Mouse (Mus musculus): ENCODE measurements around the gene Gm20388. TPM values are rescaled to one million over a fixed set of nuclear protein-coding genes. Genes with fewer than 3 reads are reported as not detected.

Gene Gm20388
- polyA plus RNA-seq, 1 experiment from 2014 or later: not detected

- Histone ChIP-seq H3K27ac (ENCODE audit: low read depth, low read length) (no peak overlapping the region), H3K9me3 (ENCODE audit: control insufficient read depth, low read length) (no peaks in the 10 kb centered on the region), H3K4me3 (ENCODE audit: low read length) (no peak overlapping the region), H3K27me3 (ENCODE audit: control insufficient read depth, insufficient read depth, low read length) (no peaks in the 10 kb centered on the region), H3K4me1 (ENCODE audit: control insufficient read depth, insufficient read depth, low read length) (peaks cover 7% of the 10 kb centered on the region; the same call in 1 of the 2 replicates), H3K4me2 (replicated peaks; ENCODE audit: low read depth, low read length) (no peak overlapping the region), H3K9ac (ENCODE audit: low read depth, low read length) (no peak overlapping the region), H3K36me3 (ENCODE audit: control insufficient read depth, insufficient read depth, low read length) (no peaks in the 10 kb centered on the region)
- WGBS: 74% methylated on average over 12 of the region's 12 CpGs
- ATAC-seq (ENCODE audit: low FRiP score, low TSS enrichment): no peak
Measured at GRCm38 (mm10) chr8:122198378-122199025, 2287.9 kb downstream of the Gm20388 start.

GRCm38 (mm10) chr8:122199191-122199590 lies 2288.6 kb downstream of the Gm20388 start:
- H3K27ac ChIP-seq (ENCODE audit: low read depth, low read length): no peak overlapping the region
- ATAC-seq (ENCODE audit: low FRiP score, low TSS enrichment): no peak
- peaks cover under 1% of the 10 kb centered on the region; the same call in 1 of the 2 replicates for H3K4me1 ChIP-seq (ENCODE audit: control insufficient read depth, insufficient read depth, low read length)
- no peaks in the 10 kb centered on the region for H3K36me3 ChIP-seq (ENCODE audit: control insufficient read depth, insufficient read depth, low read length)
- H3K9ac ChIP-seq (ENCODE audit: low read depth, low read length): no peak overlapping the region
- no peaks in the 10 kb centered on the region for H3K9me3 ChIP-seq (ENCODE audit: control insufficient read depth, low read length)
- 75% methylated on average over 9 of the region's 9 CpGs for WGBS
- no peaks in the 10 kb centered on the region for H3K27me3 ChIP-seq (ENCODE audit: control insufficient read depth, insufficient read depth, low read length)
- no peak overlapping the region for H3K4me3 ChIP-seq (ENCODE audit: low read length)
- H3K4me2 ChIP-seq (replicated peaks; ENCODE audit: low read depth, low read length): no peak overlapping the region

- H3K4me2 ChIP-seq (replicated peaks; ENCODE audit: low read depth, low read length): no peak overlapping the region
Measured at GRCm38 (mm10) chr8:122199841-122200240, 2289.2 kb downstream of the Gm20388 start.

GRCm38 (mm10) chr8:122211591-122211990 lies 2300.9 kb downstream of the Gm20388 start:
- WGBS: 97% methylated on average over 3 of the region's 3 CpGs
- Histone ChIP-seq H3K4me3 (ENCODE audit: low read length) (no peak overlapping the region), H3K4me1 (ENCODE audit: control insufficient read depth, insufficient read depth, low read length) (no peaks in the 10 kb centered on the region), H3K27ac (ENCODE audit: low read depth, low read length) (no peak overlapping the region), H3K4me2 (replicated peaks; ENCODE audit: low read depth, low read length) (no peak overlapping the region), H3K9me3 (ENCODE audit: control insufficient read depth, low read length) (no peaks in the 10 kb centered on the region; the same call in 1 of the 2 replicates), H3K9ac (ENCODE audit: low read depth, low read length) (no peak overlapping the region), H3K27me3 (ENCODE audit: control insufficient read depth, insufficient read depth, low read length) (no peaks in the 10 kb centered on the region), H3K36me3 (ENCODE audit: control insufficient read depth, insufficient read depth, low read length) (no peaks in the 10 kb centered on the region)
- ATAC-seq (ENCODE audit: low FRiP score, low TSS enrichment): no peak

More at GRCm38 (mm10) chr8:122199841-122200240, 2289.2 kb downstream of the Gm20388 start:
- no peak for ATAC-seq (ENCODE audit: low FRiP score, low TSS enrichment)
- H3K4me3 ChIP-seq (ENCODE audit: low read length): no peak overlapping the region
- H3K27ac ChIP-seq (ENCODE audit: low read depth, low read length): no peak overlapping the region
- no peaks in the 10 kb centered on the region for H3K27me3 ChIP-seq (ENCODE audit: control insufficient read depth, insufficient read depth, low read length)
- H3K4me1 ChIP-seq (ENCODE audit: control insufficient read depth, insufficient read depth, low read length): no peaks in the 10 kb centered on the region
- H3K36me3 ChIP-seq (ENCODE audit: control insufficient read depth, insufficient read depth, low read length): no peaks in the 10 kb centered on the region
- H3K9me3 ChIP-seq (ENCODE audit: control insufficient read depth, low read length): no peaks in the 10 kb centered on the region
- WGBS: 89% methylated on average over 4 of the region's 4 CpGs
- no peak overlapping the region for H3K9ac ChIP-seq (ENCODE audit: low read depth, low read length)

- Histone ChIP-seq H3K4me1 (ENCODE audit: control insufficient read depth, insufficient read depth, low read length) (no peaks in the 10 kb centered on the region), H3K27ac (ENCODE audit: low read depth, low read length) (no peak overlapping the region), H3K9ac (ENCODE audit: low read depth, low read length) (no peak overlapping the region), H3K4me3 (ENCODE audit: low read length) (no peak overlapping the region), H3K4me2 (replicated peaks; ENCODE audit: low read depth, low read length) (no peak overlapping the region), H3K27me3 (ENCODE audit: control insufficient read depth, insufficient read depth, low read length) (peaks cover 3% of the 10 kb centered on the region; the same call in 1 of the 2 replicates), H3K36me3 (ENCODE audit: control insufficient read depth, insufficient read depth, low read length) (no peaks in the 10 kb centered on the region), H3K9me3 (ENCODE audit: control insufficient read depth, low read length) (no peaks in the 10 kb centered on the region)
- no peak for ATAC-seq (ENCODE audit: low FRiP score, low TSS enrichment)
- WGBS: 60% methylated on average over 8 of the region's 8 CpGs
Measured at GRCm38 (mm10) chr8:122215630-122216029, 2305.0 kb downstream of the Gm20388 start.

- Histone ChIP-seq H3K9me3 (ENCODE audit: control insufficient read depth, low read length) (no peaks in the 10 kb centered on the region), H3K27me3 (ENCODE audit: control insufficient read depth, insufficient read depth, low read length) (peaks cover 3% of the 10 kb centered on the region; the same call in 1 of the 2 replicates), H3K27ac (ENCODE audit: low read depth, low read length) (no peak overlapping the region), H3K4me1 (ENCODE audit: control insufficient read depth, insufficient read depth, low read length) (no peaks in the 10 kb centered on the region), H3K4me2 (replicated peaks; ENCODE audit: low read depth, low read length) (no peak overlapping the region), H3K4me3 (ENCODE audit: low read length) (no peak overlapping the region), H3K9ac (ENCODE audit: low read depth, low read length) (no peak overlapping the region), H3K36me3 (ENCODE audit: control insufficient read depth, insufficient read depth, low read length) (no peaks in the 10 kb centered on the region)
- no peak for ATAC-seq (ENCODE audit: low FRiP score, low TSS enrichment)
- 67% methylated on average over 6 of the region's 6 CpGs for WGBS
Measured at GRCm38 (mm10) chr8:122216433-122216832, 2305.8 kb downstream of the Gm20388 start.

- Histone ChIP-seq H3K4me1 (ENCODE audit: control insufficient read depth, insufficient read depth, low read length) (no peaks in the 10 kb centered on the region), H3K4me2 (replicated peaks; ENCODE audit: low read depth, low read length) (no peak overlapping the region), H3K27ac (ENCODE audit: low read depth, low read length) (no peak overlapping the region), H3K9ac (ENCODE audit: low read depth, low read length) (no peak overlapping the region), H3K27me3 (ENCODE audit: control insufficient read depth, insufficient read depth, low read length) (peaks cover 3% of the 10 kb centered on the region; the same call in 1 of the 2 replicates), H3K9me3 (ENCODE audit: control insufficient read depth, low read length) (no peaks in the 10 kb centered on the region), H3K4me3 (ENCODE audit: low read length) (no peak overlapping the region), H3K36me3 (ENCODE audit: control insufficient read depth, insufficient read depth, low read length) (no peaks in the 10 kb centered on the region)
- ATAC-seq (ENCODE audit: low FRiP score, low TSS enrichment): no peak
- WGBS: 63% methylated on average over 10 of the region's 10 CpGs
Measured at GRCm38 (mm10) chr8:122217456-122218177, 2307.0 kb downstream of the Gm20388 start.

- Histone ChIP-seq H3K4me1 (ENCODE audit: control insufficient read depth, insufficient read depth, low read length) (no peaks in the 10 kb centered on the region), H3K27ac (ENCODE audit: low read depth, low read length) (no peak overlapping the region), H3K36me3 (ENCODE audit: control insufficient read depth, insufficient read depth, low read length) (no peaks in the 10 kb centered on the region), H3K4me3 (ENCODE audit: low read length) (no peak overlapping the region), H3K9ac (ENCODE audit: low read depth, low read length) (no peak overlapping the region), H3K27me3 (ENCODE audit: control insufficient read depth, insufficient read depth, low read length) (peaks cover 4% of the 10 kb centered on the region), H3K4me2 (replicated peaks; ENCODE audit: low read depth, low read length) (no peak overlapping the region), H3K9me3 (ENCODE audit: control insufficient read depth, low read length) (no peaks in the 10 kb centered on the region)
- no peak for ATAC-seq (ENCODE audit: low FRiP score, low TSS enrichment)
- 85% methylated on average over 10 of the region's 10 CpGs for WGBS
Measured at GRCm38 (mm10) chr8:122223976-122224649, 2313.5 kb downstream of the Gm20388 start.

GRCm38 (mm10) chr8:122224650-122225022 lies 2314.0 kb downstream of the Gm20388 start:
- Histone ChIP-seq H3K9ac (ENCODE audit: low read depth, low read length) (no peak overlapping the region), H3K4me3 (ENCODE audit: low read length) (no peak overlapping the region), H3K4me2 (replicated peaks; ENCODE audit: low read depth, low read length) (no peak overlapping the region), H3K36me3 (ENCODE audit: control insufficient read depth, insufficient read depth, low read length) (no peaks in the 10 kb centered on the region), H3K27ac (ENCODE audit: low read depth, low read length) (no peak overlapping the region), H3K27me3 (ENCODE audit: control insufficient read depth, insufficient read depth, low read length) (peaks cover 6% of the 10 kb centered on the region), H3K4me1 (ENCODE audit: control insufficient read depth, insufficient read depth, low read length) (no peaks in the 10 kb centered on the region), H3K9me3 (ENCODE audit: control insufficient read depth, low read length) (no peaks in the 10 kb centered on the region)
- no peak for ATAC-seq (ENCODE audit: low FRiP score, low TSS enrichment)
- WGBS: 48% methylated on average over 6 of the region's 6 CpGs
